8 mouse cellular contexts compared by ENCODE assay signal in genomic region chr1:64532589-64533470, GRCm38 (mm10). TPM values are rescaled to one million over a fixed set of nuclear protein-coding genes. Genes with fewer than 3 reads are reported as not detected.
DNase-seq lines count a peak whose midpoint lies in the region; ATAC-seq lines count a peak whose summit lies in the region.

Gene Creb1 (plus strand): TSS chr1:64532645.

- H3K4me2 ChIP-seq in intestine, embryonic 14.5 days (ENCODE audit: low read length) = peak within 1 kb of the TSS; percentile 90

- H3K9ac ChIP-seq in intestine, embryonic 14.5 days (ENCODE audit: low read length) = peak within 1 kb of the TSS; percentile 98

- DNase-seq in adrenal gland, adult 18-20 months (ENCODE audit: low spot score in 2 of 2) = peak; percentile 98
- peak; percentile 98 for DNase-seq in embryo, embryonic 11 days
- DNase-seq in gastrocnemius, postnatal 25 days = peak; percentile 98
- DNase-seq in intestine, embryonic 14.5 days (ENCODE audit: low spot score) = peak; percentile 99
- peak; percentile 99 to 100 for DNase-seq in left cerebral cortex, postnatal 14 days (ENCODE audit: low spot score in 2 of 2)
- DNase-seq in mesoderm, embryonic 11.5 days (ENCODE audit: low read depth, low spot score) = peak; percentile 96
- DNase-seq in right cerebral cortex, postnatal 36 days (ENCODE audit: low spot score in 2 of 2) = peak; percentile 97 to 98
- peak; percentile 98 for DNase-seq in yolk sac, embryonic 10.5 days (ENCODE audit: low spot score)

- peak within 1 kb of the TSS; percentile 100 for H3K27ac ChIP-seq in intestine, embryonic 14.5 days (ENCODE audit: low read depth)

- H3K4me3 ChIP-seq in intestine, embryonic 14.5 days (ENCODE audit: low read depth, low read length) = peak within 1 kb of the TSS; percentile 90

- peaks cover 14% of the 10 kb centered on the region for H3K4me1 ChIP-seq in intestine, embryonic 14.5 days (replicated peaks; ENCODE audit: control insufficient read depth, insufficient read depth, low read length)

- peak; percentile 97 for ATAC-seq in intestine, embryonic 14.5 days (replicated peaks; ENCODE audit: low FRiP score, low TSS enrichment, low read depth)

- no peaks in the 10 kb centered on the region for H3K9me3 ChIP-seq in intestine, embryonic 14.5 days (ENCODE audit: control insufficient read depth, low read length)

- H3K36me3 ChIP-seq in intestine, embryonic 14.5 days (ENCODE audit: control insufficient read depth, insufficient read depth, low read length) = no peaks in the 10 kb centered on the region; the same call in 1 of the 2 replicates

- H3K27me3 ChIP-seq in intestine, embryonic 14.5 days (replicated peaks; ENCODE audit: control insufficient read depth, insufficient read depth, low read length) = no peaks in the 10 kb centered on the region

- intact Hi-C loops in left cerebral cortex, postnatal 14 days (cut with DNase I) = no loop called here

- WGBS in intestine, embryonic 14.5 days = under 1% methylated on average over 75 of the region's 119 CpGs

RNA-seq across cellular contexts. Expression of gene Creb1, which starts in this region (rescaled TPM):
- total RNA-seq in adrenal gland, adult 18-20 months (2021) = 10 to 100 TPM; 35.6 to 40.6 TPM
- total RNA-seq in gastrocnemius, postnatal 25 days (2021) = 10 to 100 TPM; 18.9 to 20.7 TPM
- 38.9 and 41.3 TPM in 2 replicates for polyA plus RNA-seq in intestine, embryonic 14.5 days (2014; fragmentation: Nextera tagmentation; extraction: Ambion mirVana)
- total RNA-seq in left cerebral cortex, postnatal 14 days (2021) = 10 to 100 TPM; 48.1 to 48.8 TPM

Comparison
In these comparisons a context has a peak if more than half of its experiments do, and no peak if none do; other contexts are left out.
1. Peak in every context shown above with its lines: DNase-seq, ATAC-seq, H3K4me3 ChIP-seq and H3K27ac ChIP-seq.